Mouse (Mus musculus) MEL (cell line): ENCODE results near the gene Naa35. TPM values are rescaled to one million over a fixed set of nuclear protein-coding genes. Genes with fewer than 3 reads are reported as not detected.

ENCODE experiments used
- DNase-seq: peaks from one replicate; pipeline ENCODE4 v3.0.0; 2011; ENCODE audit warnings: low read depth, low spot score
- H3K27ac ChIP-seq: 2 replicates; pipeline ENCODE4 v1.5.1; 2012; ENCODE audit warnings: low read depth, mild to moderate bottlenecking, control low read depth, low read length, moderate library complexity; ENCODE audit not compliant: control insufficient read depth
- H3K27me3 ChIP-seq, 2 experiments: fragments of 150-350 bp in 1 of 2; sonication (generic) in 1 of 2; 2 replicates each; pipeline ENCODE4 v1.6.1; 2012; ENCODE audit warnings: low read length in 2 of 2, mild to moderate bottlenecking in 2 of 2, improper control_type of control experiment in 1 of 2, moderate library complexity in 1 of 2; ENCODE audit not compliant: insufficient read depth in 2 of 2, control insufficient read depth in 1 of 2
- H3K36me3 ChIP-seq, 2 experiments: 2 replicates each; pipeline ENCODE4 v1.6.1; 2012 to 2014; ENCODE audit warnings: low read length in 2 of 2, improper control_type of control experiment in 1 of 2, inconsistent platforms in 1 of 2, mild to moderate bottlenecking in 1 of 2; ENCODE audit not compliant: insufficient read depth in 2 of 2, control insufficient read depth in 1 of 2
- H3K4me1 ChIP-seq, 2 experiments: fragments of 150-350 bp in 1 of 2; sonication (generic) in 1 of 2; 2 replicates each; pipeline ENCODE4 v1.6.1; 2012; ENCODE audit warnings: low read length in 2 of 2, improper control_type of control experiment in 1 of 2, mild to moderate bottlenecking in 1 of 2; ENCODE audit not compliant: insufficient read depth in 2 of 2, control insufficient read depth in 1 of 2
- H3K4me3 ChIP-seq, 2 experiments: fragments of 150-350 bp in 1 of 2; sonication (generic) in 1 of 2; 2 replicates each; pipeline ENCODE4 v1.5.1; 2012; ENCODE audit warnings: low read depth in 2 of 2, low read length in 2 of 2, mild to moderate bottlenecking in 2 of 2, moderate library complexity in 2 of 2, control low read depth in 1 of 2, improper control_type of control experiment in 1 of 2; ENCODE audit not compliant: control insufficient read depth in 1 of 2, insufficient read depth in 1 of 2
- H3K79me2 ChIP-seq: 2 replicates; pipeline ENCODE4 v1.6.1; 2012; ENCODE audit warnings: mild to moderate bottlenecking, low read length, moderate library complexity; ENCODE audit not compliant: control insufficient read depth, poor library complexity, insufficient read depth
- H3K9ac ChIP-seq: 2 replicates; pipeline ENCODE4 v1.6.1; 2012; ENCODE audit warnings: low read depth, mild to moderate bottlenecking, control low read depth, low read length, moderate library complexity; ENCODE audit not compliant: control insufficient read depth, poor library complexity, severe bottlenecking
- H3K9me3 ChIP-seq: fragments of 150-350 bp; sonication (generic); replicated peaks from 2 replicates; pipeline ENCODE4 v1.6.1; 2012; ENCODE audit warnings: mild to moderate bottlenecking, low read length, improper control_type of control experiment, moderate library complexity; ENCODE audit not compliant: insufficient read depth
- BHLHE40 ChIP-seq: IDR thresholded peaks from 2 replicates; pipeline ENCODE4 v1.6.1; 2012; ENCODE audit warnings: low read depth, mild to moderate bottlenecking, inconsistent platforms, low read length, improper control_type of control experiment, borderline replicate concordance
- CHD2 ChIP-seq: IDR thresholded peaks from 2 replicates; pipeline ENCODE4 v1.6.1; 2011; ENCODE audit warnings: low read length, improper control_type of control experiment
- ELF1 ChIP-seq: IDR thresholded peaks from 2 replicates; pipeline ENCODE4 v1.6.1; 2014; ENCODE audit warnings: low read depth, mild to moderate bottlenecking, inconsistent platforms, low read length, improper control_type of control experiment, moderate library complexity
- EP300 ChIP-seq, 2 experiments: IDR thresholded peaks; 2 replicates each; pipeline ENCODE4 v1.6.1; 2011; ENCODE audit warnings: improper control_type of control experiment in 2 of 2, low read length in 2 of 2, low read depth in 1 of 2, mild to moderate bottlenecking in 1 of 2
- ETS1 ChIP-seq: IDR thresholded peaks from 2 replicates; pipeline ENCODE4 v1.6.1; 2012; ENCODE audit warnings: low read depth, mild to moderate bottlenecking, inconsistent platforms, low read length, improper control_type of control experiment, moderate library complexity
- GABPA ChIP-seq: IDR thresholded peaks from 2 replicates; pipeline ENCODE4 v1.6.1; 2012; ENCODE audit warnings: low read depth, mild to moderate bottlenecking, inconsistent platforms, low read length, improper control_type of control experiment, moderate library complexity
- GATA1 ChIP-seq: IDR thresholded peaks from 2 replicates; pipeline ENCODE4 v1.6.1; 2011; ENCODE audit warnings: low read depth, low read length, improper control_type of control experiment
- HCFC1 ChIP-seq: IDR thresholded peaks from 2 replicates; pipeline ENCODE4 v1.6.1; 2012; ENCODE audit warnings: low read depth, mild to moderate bottlenecking, inconsistent platforms, low read length, improper control_type of control experiment, moderate library complexity
- KAT2A ChIP-seq: conservative IDR thresholded peaks from 2 replicates; pipeline ENCODE4 v1.6.1; 2012; ENCODE audit warnings: low read depth, low read length, improper control_type of control experiment, inconsistent platforms
- MAX ChIP-seq: IDR thresholded peaks from 2 replicates; pipeline ENCODE4 v1.6.1; 2011; ENCODE audit warnings: low read length, improper control_type of control experiment
- MEF2A ChIP-seq: IDR thresholded peaks from 2 replicates; pipeline ENCODE4 v1.6.1; 2014; ENCODE audit warnings: low read depth, mild to moderate bottlenecking, inconsistent platforms, low read length, improper control_type of control experiment; ENCODE audit not compliant: poor library complexity, insufficient replicate concordance, severe bottlenecking; ENCODE audit errors: extremely low read depth
- MXI1 ChIP-seq: IDR thresholded peaks from 2 replicates; pipeline ENCODE4 v1.6.1; 2011; ENCODE audit warnings: mild to moderate bottlenecking, low read depth, low read length, improper control_type of control experiment
- MYB ChIP-seq: IDR thresholded peaks from 2 replicates; pipeline ENCODE4 v1.6.1; 2011; ENCODE audit warnings: mild to moderate bottlenecking, low read depth, low read length, improper control_type of control experiment
- MYC ChIP-seq: IDR thresholded peaks from 2 replicates; pipeline ENCODE4 v1.6.1; 2011; ENCODE audit warnings: low read depth, mild to moderate bottlenecking, low read length, improper control_type of control experiment, moderate library complexity
- NELFE ChIP-seq: IDR thresholded peaks from 2 replicates; pipeline ENCODE4 v1.6.1; 2011; ENCODE audit warnings: low read depth, low read length, improper control_type of control experiment
- POLR2A ChIP-seq, 2 experiments: IDR thresholded peaks; 2 replicates each; pipeline ENCODE4 v1.6.1; 2011 to 2012; ENCODE audit warnings: low read length in 2 of 2, mild to moderate bottlenecking in 2 of 2, control low read depth in 1 of 2, improper control_type of control experiment in 1 of 2, low read depth in 1 of 2, moderate library complexity in 1 of 2; ENCODE audit not compliant: control insufficient read depth in 1 of 2, insufficient read depth in 1 of 2, poor library complexity in 1 of 2
- TBP ChIP-seq: IDR thresholded peaks from 2 replicates; pipeline ENCODE4 v1.8.0; 2011; ENCODE audit warnings: low read depth, low read length, improper control_type of control experiment
- TCF12 ChIP-seq: IDR thresholded peaks from 2 replicates; pipeline ENCODE4 v1.6.1; 2014; ENCODE audit warnings: low read depth, mild to moderate bottlenecking, inconsistent platforms, low read length, improper control_type of control experiment, moderate library complexity
- UBTF ChIP-seq: IDR thresholded peaks from 2 replicates; pipeline ENCODE4 v1.6.1; 2012; ENCODE audit warnings: low read depth, mild to moderate bottlenecking, inconsistent platforms, low read length, improper control_type of control experiment, moderate library complexity, borderline replicate concordance; ENCODE audit not compliant: insufficient read depth
- ZKSCAN1 ChIP-seq: IDR thresholded peaks from 2 replicates; pipeline ENCODE4 v1.6.1; 2012; ENCODE audit warnings: low read depth, mild to moderate bottlenecking, inconsistent platforms, low read length, improper control_type of control experiment, moderate library complexity
- ZMIZ1 ChIP-seq: IDR thresholded peaks from 2 replicates; pipeline ENCODE4 v1.6.1; 2012; ENCODE audit warnings: low read depth, mild to moderate bottlenecking, inconsistent platforms, low read length, improper control_type of control experiment, moderate library complexity
- ZNF384 ChIP-seq: IDR thresholded peaks from 2 replicates; pipeline ENCODE4 v1.6.1; 2012; ENCODE audit warnings: low read depth, mild to moderate bottlenecking, inconsistent platforms, low read length, improper control_type of control experiment
- polyA plus RNA-seq, 2 experiments: library from polyadenylated mRNA; stranded (reverse) in 1 of 2; unstranded in 1 of 2; fragments of >175 nt in 1 of 2; fragments of >200 nt in 1 of 2; gene quantifications; 2 replicates each; pipeline versions ENCODE4 v1.2.1 to v1.2.4; 2012; ENCODE audit warnings: low replicate concordance in 2 of 2, low read depth in 1 of 2; ENCODE audit not compliant: insufficient read length in 2 of 2, insufficient read depth in 1 of 2, missing spikeins in 1 of 2
- total RNA-seq: library from RNA; depleted of rRNA; stranded (reverse); fragments of 300-350 nt; gene quantifications from 2 replicates; pipeline ENCODE4 v1.2.3, GENCODE M21; 2012

The Naa35 gene
- total and polyA plus RNA-seq, 3 experiments = 19.5 to 44.4 TPM; not detected in 1

DNA sequence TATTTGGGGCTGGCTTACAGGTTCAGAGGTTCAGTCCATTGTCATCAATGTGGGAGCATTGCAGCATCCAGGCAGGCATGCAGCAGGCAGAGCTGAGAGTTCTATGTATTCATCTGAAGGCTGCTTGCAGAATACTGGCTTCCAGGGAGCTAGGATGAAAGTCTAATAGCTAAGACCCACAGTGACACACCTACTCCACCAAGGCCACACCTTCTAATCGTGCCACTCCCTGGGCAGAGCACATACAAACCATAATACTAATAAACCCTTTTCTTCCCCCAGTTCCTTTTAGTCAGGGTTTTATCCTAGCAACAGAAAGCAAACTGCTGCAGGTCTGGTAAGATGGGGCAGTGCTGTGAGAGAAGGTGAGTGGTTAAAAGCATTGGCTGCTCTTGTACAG is 7.6 kb downstream of the Naa35 start:
- Histone ChIP-seq H3K9me3 (no peaks in the 10 kb centered on the region), H3K9ac (no peak overlapping the region), H3K79me2 (peaks cover 5% of the 10 kb centered on the region; the same call in 1 of the 2 replicates), H3K4me1 (peaks cover 0 to 2% of the 10 kb centered on the region in 2 experiments; a peak in 1 of 4 replicates), H3K36me3 (peaks cover 1 to 6% of the 10 kb centered on the region in 2 experiments), H3K4me3 (no peak overlapping the region), H3K27me3 (no peaks in the 10 kb centered on the region), H3K27ac (no peak overlapping the region)
- no peak for DNase-seq
- TF ChIP-seq TBP (no peak), GATA1 (no peak), ZNF384 (no peak), ELF1 (no peak), ZKSCAN1 (no peak), KAT2A (no peak), POLR2A (IDR thresholded peaks at IDR 0.05; ENCODE audit: control insufficient read depth in 1 of 2, insufficient read depth in 1 of 2, low read depth in 1 of 2, low read length in 2 of 2, poor library complexity in 1 of 2) (no peak), NELFE (no peak), MXI1 (no peak)

DNA sequence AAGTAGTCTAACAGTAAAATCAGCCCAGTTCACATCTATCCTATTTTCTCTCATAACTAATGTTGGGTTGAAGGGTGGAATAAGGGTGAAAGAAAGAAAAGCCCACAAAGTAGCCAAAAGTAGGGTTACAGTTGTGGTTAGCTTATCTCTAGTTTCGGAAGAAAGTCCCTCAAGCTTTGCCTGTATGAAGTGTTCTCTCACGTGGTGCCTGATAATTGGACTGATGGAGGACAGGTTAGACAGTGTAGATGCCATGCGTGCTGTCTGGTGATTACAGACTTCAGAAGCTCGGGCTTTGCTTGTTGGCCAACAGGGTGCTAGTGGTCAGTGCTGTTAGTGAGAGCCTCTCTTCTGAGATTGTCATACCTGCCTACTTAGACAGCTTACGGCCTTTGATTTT is 18.0 kb downstream of the Naa35 start:
- Histone ChIP-seq H3K9me3 (no peaks in the 10 kb centered on the region), H3K27ac (no peak overlapping the region), H3K27me3 (no peaks in the 10 kb centered on the region), H3K79me2 (no peaks in the 10 kb centered on the region), H3K36me3 (peaks cover 0 to 19% of the 10 kb centered on the region in 2 experiments; a peak in 2 of 4 replicates), H3K4me1 (no peaks in the 10 kb centered on the region), H3K9ac (no peak overlapping the region), H3K4me3 (no peak overlapping the region)
- DNase-seq = no peak
- no peak for TF ChIP-seq POLR2A (IDR thresholded peaks at IDR 0.05; ENCODE audit: control insufficient read depth in 1 of 2, insufficient read depth in 1 of 2, low read depth in 1 of 2, low read length in 2 of 2, poor library complexity in 1 of 2)
- TF ChIP-seq ZMIZ1 = no peak

DNA sequence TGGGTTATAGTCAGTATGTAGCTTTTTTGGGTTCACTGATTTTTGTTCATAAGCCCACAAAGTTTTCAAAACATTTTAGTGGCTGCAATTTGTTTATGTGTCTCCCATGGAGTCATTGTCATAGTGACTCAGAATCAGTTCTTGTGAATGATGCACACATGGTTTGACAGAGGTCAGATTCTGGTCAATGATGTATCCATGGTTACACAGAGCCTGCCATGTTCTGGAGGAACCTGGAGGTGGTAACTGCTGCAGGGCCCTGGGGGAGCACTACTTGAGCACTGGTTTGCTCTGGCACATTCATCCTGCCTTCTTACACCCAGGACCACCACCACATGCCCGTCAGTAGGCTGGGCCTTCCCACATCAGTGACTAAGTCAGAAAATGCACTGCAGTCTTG is 19.5 kb downstream of the Naa35 start:
- H3K4me3 ChIP-seq = no peak overlapping the region
- DNase-seq = no peak
- no peak overlapping the region for H3K9ac ChIP-seq
- H3K36me3 ChIP-seq = peaks cover 0 to 15% of the 10 kb centered on the region in 2 experiments; a peak in 2 of 4 replicates
- no peaks in the 10 kb centered on the region for H3K79me2 ChIP-seq
- no peaks in the 10 kb centered on the region for H3K9me3 ChIP-seq
- H3K27ac ChIP-seq = no peak overlapping the region
- TF ChIP-seq BHLHE40 = no peak
- no peak for TF ChIP-seq ETS1
- TF ChIP-seq MYB = no peak
- no peak for TF ChIP-seq UBTF
- no peak for TF ChIP-seq TCF12
- TF ChIP-seq EP300 (IDR thresholded peaks at IDR 0.05; ENCODE audit: low read depth in 1 of 2, low read length in 2 of 2) = no peak
- TF ChIP-seq GABPA = no peak
- no peak for TF ChIP-seq MYC
- no peak for TF ChIP-seq CHD2
- no peak for TF ChIP-seq MAX
- TF ChIP-seq MEF2A = no peak
- no peak for TF ChIP-seq HCFC1
- no peaks in the 10 kb centered on the region for H3K4me1 ChIP-seq
- H3K27me3 ChIP-seq = no peaks in the 10 kb centered on the region
